Mouse (Mus musculus): ENCODE measurements around the gene Pgghg.

- TF ChIP-seq CHD1 (IDR thresholded peaks at IDR 0.05; ENCODE audit: low read depth, low read length) (no peak), CHD2 (IDR thresholded peaks at IDR 0.05; ENCODE audit: low read length) (no peak), CTCF (IDR thresholded peaks at IDR 0.05 in 2 of 3, conservative IDR thresholded peaks at IDR 0.05 in 1 of 3; ENCODE audit: control insufficient read depth in 1 of 3, insufficient read depth in 1 of 3, low read depth in 2 of 3, low read length in 3 of 3, poor library complexity in 1 of 3, severe bottlenecking in 1 of 3) (no peak), HCFC1 (IDR thresholded peaks at IDR 0.05; ENCODE audit: low read depth, low read length) (no peak), MEF2A (IDR thresholded peaks at IDR 0.05; ENCODE audit: extremely low read depth, insufficient replicate concordance, low read depth, low read length, poor library complexity, severe bottlenecking) (no peak), TBP (IDR thresholded peaks at IDR 0.05; ENCODE audit: low read depth, low read length) (no peak), MXI1 (IDR thresholded peaks at IDR 0.05; ENCODE audit: low read depth, low read length) (no peak), POLR2A (IDR thresholded peaks at IDR 0.05; ENCODE audit: control insufficient read depth in 1 of 2, insufficient read depth in 1 of 2, low read depth in 1 of 2, low read length in 2 of 2, poor library complexity in 1 of 2) (no peak), USF2 (IDR thresholded peaks at IDR 0.05; ENCODE audit: borderline replicate concordance in 1 of 2, insufficient read depth in 1 of 2, low read depth in 1 of 2, low read length in 2 of 2) (no peak), USF1 (IDR thresholded peaks at IDR 0.05; ENCODE audit: low read depth, low read length) (no peak), POLR2AphosphoS2 (IDR thresholded peaks at IDR 0.05; ENCODE audit: low read length) (no peak), UBTF (IDR thresholded peaks at IDR 0.05; ENCODE audit: borderline replicate concordance, insufficient read depth, low read depth, low read length) (no peak), MAX (IDR thresholded peaks at IDR 0.05; ENCODE audit: low read length) (no peak)
Measured at GRCm38 (mm10) chr7:140944236-140944635, 3.0 kb downstream of the Pgghg start.

Measured in MEL (cell line).